Mouse (Mus musculus): Measurements from ENCODE around the gene Nbea. TPM values are rescaled to one million over a fixed set of nuclear protein-coding genes. Genes with fewer than 3 reads are reported as not detected.

The Nbea gene
- polyA plus RNA-seq (2017; shearing (Covaris generic)): 0.27 TPM

GRCm38 (mm10) chr3:56183159-56184133 lies at the start of gene Nbea:
Gene Nbea (minus strand): TSS chr3:56183701.

GRCm38 (mm10) chr3:55782056-55782687 lies 401.3 kb downstream of the Nbea start, which contains the start of gene Mab21l1:
Gene Mab21l1 (plus strand): TSS chr3:55782510.

